ENCODE assay signal across 8 mouse cellular contexts in genomic region chr10:127641861-127642771, GRCm38 (mm10). TPM values are rescaled to one million over a fixed set of nuclear protein-coding genes. Genes with fewer than 3 reads are reported as not detected.
DNase-seq lines count a peak whose midpoint lies in the region; ATAC-seq lines count a peak whose summit lies in the region.

No protein-coding gene starts in this region.

- H3K27me3 ChIP-seq in midbrain, embryonic 10.5 days (ENCODE audit: low read depth, poor library complexity, severe bottlenecking): peaks cover 34% of the 10 kb centered on the region

- H3K4me3 ChIP-seq in midbrain, embryonic 10.5 days: peak overlapping the region; percentile 52

- DNase-seq in adipocyte (ENCODE audit: low spot score): peak; percentile 92
- peak; percentile 95 for DNase-seq in gastrocnemius, postnatal 10 days
- DNase-seq in induced T-regulatory cell, adult 2 months (ENCODE audit: low read depth): peak; percentile 93
- DNase-seq in left cerebral cortex, postnatal 4 days: peak; percentile 86
- DNase-seq in midbrain, embryonic 10.5 days (ENCODE audit: low spot score): peak; percentile 82
- peak; percentile 93 for DNase-seq in right cerebral cortex, postnatal 4 days
- peak; percentile 75 for DNase-seq in yolk sac, embryonic 10.5 days (ENCODE audit: low spot score)

- WGBS in midbrain, embryonic 10.5 days: 5% methylated on average over 19 of the region's 19 CpGs

- ATAC-seq in common myeloid progenitor, adult 5-6 weeks (replicated peaks; ENCODE audit: low read depth, poor library complexity, severe bottlenecking): peak; percentile 46

- H3K36me3 ChIP-seq in midbrain, embryonic 10.5 days: no peaks in the 10 kb centered on the region

- peaks cover 28% of the 10 kb centered on the region for H3K4me1 ChIP-seq in midbrain, embryonic 10.5 days

- no peaks in the 10 kb centered on the region for H3K9me3 ChIP-seq in midbrain, embryonic 10.5 days (replicated peaks)

- intact Hi-C loops in left cerebral cortex, postnatal 4 days (cut with DNase I): no loop called here

- H3K27ac ChIP-seq in midbrain, embryonic 10.5 days (replicated peaks): peak overlapping the region; percentile 81

RNA-seq across cellular contexts. Expression of gene Stat6, which starts 0.7 kb away (rescaled TPM):
- 33.1 and 48.3 TPM in 2 replicates for total RNA-seq in common myeloid progenitor, adult 5-6 weeks (2017)
- 10 to 100 TPM; 15.8 to 24.4 TPM for total RNA-seq in gastrocnemius, postnatal 10 days (2021)
- 1 to 10 TPM; 6.0 to 6.1 TPM for total RNA-seq in left cerebral cortex, postnatal 4 days (2021)
- 8.2 and 8.9 TPM in 2 replicates for polyA plus RNA-seq in midbrain, embryonic 10.5 days (2016; fragmentation: Nextera tagmentation; extraction: Ambion mirVana)

RNA-seq across cellular contexts. Expression of gene Lrp1, which starts 21.2 kb away (rescaled TPM):
- total RNA-seq in common myeloid progenitor, adult 5-6 weeks (2017): 0.97 and 3.2 TPM in 2 replicates
- 100 to 1,000 TPM; 105 to 132 TPM for total RNA-seq in gastrocnemius, postnatal 10 days (2021)
- 100 to 1,000 TPM; 286 to 296 TPM for total RNA-seq in left cerebral cortex, postnatal 4 days (2021)
- 54.9 and 69.8 TPM in 2 replicates for polyA plus RNA-seq in midbrain, embryonic 10.5 days (2016; fragmentation: Nextera tagmentation; extraction: Ambion mirVana)

RNA-seq across cellular contexts. Expression of gene Nemp1, which starts 24.6 kb away (rescaled TPM):
- total RNA-seq in common myeloid progenitor, adult 5-6 weeks (2017): 20.8 and 22.6 TPM in 2 replicates
- total RNA-seq in gastrocnemius, postnatal 10 days (2021): 1 to 10 TPM; 2.8 to 5.3 TPM
- total RNA-seq in left cerebral cortex, postnatal 4 days (2021): 1 to 10 TPM; 4.8 to 5.6 TPM
- polyA plus RNA-seq in midbrain, embryonic 10.5 days (2016; fragmentation: Nextera tagmentation; extraction: Ambion mirVana): 9.0 TPM in 2 replicates

RNA-seq across cellular contexts. Expression of gene Nab2, which starts 26.3 kb away (rescaled TPM):
- 5.7 and 6.8 TPM in 2 replicates for total RNA-seq in common myeloid progenitor, adult 5-6 weeks (2017)
- 10 to 100 TPM in 1 of 2 experiments, 1 to 10 TPM in 1; 7.0 to 13.2 TPM for total RNA-seq in gastrocnemius, postnatal 10 days (2021)
- total RNA-seq in left cerebral cortex, postnatal 4 days (2021): 10 to 100 TPM; 21.5 to 21.9 TPM
- polyA plus RNA-seq in midbrain, embryonic 10.5 days (2016; fragmentation: Nextera tagmentation; extraction: Ambion mirVana): 3.9 and 4.4 TPM in 2 replicates

Comparison
In these comparisons a context has a peak if more than half of its experiments do, and no peak if none do; other contexts are left out.
1. Peak in every context shown above with its lines: DNase-seq, ATAC-seq, H3K4me3 ChIP-seq and H3K27ac ChIP-seq.
2. RNA of gene Lrp1, which starts 21.2 kb away (total RNA-seq): 286 to 296 TPM in left cerebral cortex, postnatal 4 days and 105 to 132 TPM in gastrocnemius, postnatal 10 days; 0.97 to 3.2 TPM in common myeloid progenitor, adult 5-6 weeks; every median in the first group is over 10 times any median in the second.